Mouse (Mus musculus): ENCODE data around the gene Fam69a. TPM values are rescaled to one million over a fixed set of nuclear protein-coding genes. Genes with fewer than 3 reads are reported as not detected.

Gene Fam69a
- polyA plus RNA-seq, 1 experiment from 2014 or later: 11.7 TPM

DNA sequence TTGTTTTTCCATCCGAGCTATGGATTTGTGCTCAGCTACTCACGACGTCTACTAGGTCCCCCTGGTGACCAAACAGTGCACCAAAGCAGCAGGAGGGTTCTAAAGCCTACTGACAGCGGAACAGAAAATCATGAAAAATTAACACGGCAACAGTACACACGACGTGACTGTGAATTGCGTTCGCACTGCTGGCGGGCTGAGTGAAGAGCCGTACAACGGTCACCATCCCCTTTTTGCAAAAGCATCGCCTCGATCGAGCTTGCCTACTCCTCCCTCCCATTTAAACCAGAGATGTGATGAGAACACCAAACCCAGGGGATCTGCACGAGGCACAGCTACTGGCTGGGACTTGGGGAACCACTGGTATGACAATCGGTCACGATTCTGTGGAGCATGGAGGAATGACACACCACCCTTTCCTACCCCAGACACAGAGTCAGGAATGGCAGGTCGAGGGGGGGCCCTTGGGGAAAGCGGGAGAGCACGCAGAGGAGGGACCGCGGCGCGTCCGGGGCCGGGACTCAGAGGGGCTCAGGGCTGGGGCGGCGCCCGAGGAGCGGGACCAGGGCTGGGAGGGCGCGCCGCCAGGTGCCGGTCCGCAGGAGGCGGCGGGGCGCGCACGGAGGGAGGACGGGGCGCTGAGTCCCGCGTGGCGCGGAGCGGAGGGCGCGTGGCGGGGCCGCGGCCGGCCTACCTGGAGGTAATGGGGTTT, 474 bp downstream of the Fam69a start:
- Histone ChIP-seq H3K4me1 (replicated peaks; ENCODE audit: control insufficient read depth, insufficient read depth, low read length) (no peaks in the 10 kb centered on the region; the same call in 1 of the 2 replicates), H3K9ac (ENCODE audit: low read depth, low read length) (peak overlapping the region; percentile 70), H3K36me3 (ENCODE audit: control insufficient read depth, insufficient read depth) (no peaks in the 10 kb centered on the region), H3K9me3 (ENCODE audit: control insufficient read depth) (no peaks in the 10 kb centered on the region), H3K27ac (ENCODE audit: low read depth, low read length) (peak overlapping the region; percentile 78), H3K4me3 (ENCODE audit: low read depth, low read length) (peak overlapping the region; percentile 78), H3K4me2 (replicated peaks; ENCODE audit: low read depth) (peak overlapping the region; percentile 99), H3K27me3 (replicated peaks; ENCODE audit: control insufficient read depth, insufficient read depth, low read length) (no peaks in the 10 kb centered on the region)
- under 1% methylated on average over 45 of the region's 54 CpGs for WGBS
- ATAC-seq: peak; percentile 66
- peak; percentile 78 for TF ChIP-seq CTCF (IDR thresholded peaks at IDR 0.05; ENCODE audit: low read depth)

GRCm38 (mm10) chr5:107983946-107984345, 2.9 kb downstream of the Fam69a start:
- Histone ChIP-seq H3K4me3 (ENCODE audit: low read depth, low read length) (no peak overlapping the region), H3K4me2 (replicated peaks; ENCODE audit: low read depth) (no peak overlapping the region), H3K9ac (ENCODE audit: low read depth, low read length) (no peak overlapping the region), H3K27ac (ENCODE audit: low read depth, low read length) (no peak overlapping the region), H3K9me3 (ENCODE audit: control insufficient read depth) (no peaks in the 10 kb centered on the region), H3K36me3 (ENCODE audit: control insufficient read depth, insufficient read depth) (no peaks in the 10 kb centered on the region), H3K4me1 (replicated peaks; ENCODE audit: control insufficient read depth, insufficient read depth, low read length) (no peaks in the 10 kb centered on the region; the same call in 1 of the 2 replicates), H3K27me3 (replicated peaks; ENCODE audit: control insufficient read depth, insufficient read depth, low read length) (no peaks in the 10 kb centered on the region)
- 90% methylated on average over 5 of the region's 5 CpGs for WGBS
- no peak for TF ChIP-seq CTCF (IDR thresholded peaks at IDR 0.05; ENCODE audit: low read depth)
- no peak for ATAC-seq

- ATAC-seq: no peak
- H3K4me1 ChIP-seq (replicated peaks; ENCODE audit: control insufficient read depth, insufficient read depth, low read length): peaks cover 3% of the 10 kb centered on the region; the same call in 1 of the 2 replicates
- WGBS: 59% methylated on average over 3 of the region's 3 CpGs
- no peaks in the 10 kb centered on the region for H3K27me3 ChIP-seq (replicated peaks; ENCODE audit: control insufficient read depth, insufficient read depth, low read length)
- H3K27ac ChIP-seq (ENCODE audit: low read depth, low read length): no peak overlapping the region
- H3K4me3 ChIP-seq (ENCODE audit: low read depth, low read length): no peak overlapping the region
- H3K36me3 ChIP-seq (ENCODE audit: control insufficient read depth, insufficient read depth): no peaks in the 10 kb centered on the region
- TF ChIP-seq CTCF (IDR thresholded peaks at IDR 0.05; ENCODE audit: low read depth): no peak
- H3K9me3 ChIP-seq (ENCODE audit: control insufficient read depth): no peaks in the 10 kb centered on the region
- no peak overlapping the region for H3K4me2 ChIP-seq (replicated peaks; ENCODE audit: low read depth)
- no peak overlapping the region for H3K9ac ChIP-seq (ENCODE audit: low read depth, low read length)
These were observed 4.9 kb downstream of the Fam69a start for GRCm38 (mm10) chr5:107982016-107982415.

- Histone ChIP-seq H3K4me3 (ENCODE audit: low read depth, low read length) (no peak overlapping the region), H3K27ac (ENCODE audit: low read depth, low read length) (no peak overlapping the region), H3K9ac (ENCODE audit: low read depth, low read length) (no peak overlapping the region), H3K4me1 (replicated peaks; ENCODE audit: control insufficient read depth, insufficient read depth, low read length) (peaks cover 3% of the 10 kb centered on the region; the same call in 1 of the 2 replicates), H3K36me3 (ENCODE audit: control insufficient read depth, insufficient read depth) (no peaks in the 10 kb centered on the region), H3K4me2 (replicated peaks; ENCODE audit: low read depth) (no peak overlapping the region), H3K9me3 (ENCODE audit: control insufficient read depth) (no peaks in the 10 kb centered on the region), H3K27me3 (replicated peaks; ENCODE audit: control insufficient read depth, insufficient read depth, low read length) (no peaks in the 10 kb centered on the region)
- no peak for ATAC-seq
- TF ChIP-seq CTCF (IDR thresholded peaks at IDR 0.05; ENCODE audit: low read depth): no peak
- WGBS: 61% methylated on average over 1 of the region's 1 CpGs
These were observed 7.0 kb downstream of the Fam69a start for GRCm38 (mm10) chr5:107979901-107980300.

GRCm38 (mm10) chr5:107978289-107979035, 8.4 kb downstream of the Fam69a start:
- H3K4me1 ChIP-seq (replicated peaks; ENCODE audit: control insufficient read depth, insufficient read depth, low read length): 0 out of 2 replicates have a peak, but pooled peaks cover 3% of the 10 kb centered on the region
- H3K27me3 ChIP-seq (replicated peaks; ENCODE audit: control insufficient read depth, insufficient read depth, low read length): no peaks in the 10 kb centered on the region
- no peak overlapping the region for H3K27ac ChIP-seq (ENCODE audit: low read depth, low read length)
- WGBS: 52% methylated on average over 6 of the region's 6 CpGs
- no peaks in the 10 kb centered on the region for H3K36me3 ChIP-seq (ENCODE audit: control insufficient read depth, insufficient read depth)
- H3K9ac ChIP-seq (ENCODE audit: low read depth, low read length): no peak overlapping the region
- no peak for TF ChIP-seq CTCF (IDR thresholded peaks at IDR 0.05; ENCODE audit: low read depth)
- H3K4me3 ChIP-seq (ENCODE audit: low read depth, low read length): no peak overlapping the region
- H3K9me3 ChIP-seq (ENCODE audit: control insufficient read depth): no peaks in the 10 kb centered on the region
- peak; percentile 53 for ATAC-seq
- H3K4me2 ChIP-seq (replicated peaks; ENCODE audit: low read depth): no peak overlapping the region

GRCm38 (mm10) chr5:107977640-107978288, 9.1 kb downstream of the Fam69a start:
- H3K9ac ChIP-seq (ENCODE audit: low read depth, low read length): no peak overlapping the region
- H3K4me1 ChIP-seq (replicated peaks; ENCODE audit: control insufficient read depth, insufficient read depth, low read length): 0 out of 2 replicates have a peak, but pooled peaks cover 3% of the 10 kb centered on the region
- H3K9me3 ChIP-seq (ENCODE audit: control insufficient read depth): no peaks in the 10 kb centered on the region
- no peak overlapping the region for H3K4me2 ChIP-seq (replicated peaks; ENCODE audit: low read depth)
- H3K4me3 ChIP-seq (ENCODE audit: low read depth, low read length): no peak overlapping the region
- H3K27ac ChIP-seq (ENCODE audit: low read depth, low read length): no peak overlapping the region
- ATAC-seq: no peak
- H3K27me3 ChIP-seq (replicated peaks; ENCODE audit: control insufficient read depth, insufficient read depth, low read length): no peaks in the 10 kb centered on the region
- TF ChIP-seq CTCF (IDR thresholded peaks at IDR 0.05; ENCODE audit: low read depth): no peak
- no peaks in the 10 kb centered on the region for H3K36me3 ChIP-seq (ENCODE audit: control insufficient read depth, insufficient read depth)
- 50% methylated on average over 3 of the region's 3 CpGs for WGBS

All from intestine, postnatal 0 days (tissue).